Mouse (Mus musculus) forebrain, embryonic 12.5 days (tissue): Measurements from ENCODE around the gene Ebf1. TPM values are rescaled to one million over a fixed set of nuclear protein-coding genes. Genes with fewer than 3 reads are reported as not detected.

Experiments
- ATAC-seq: fragments of 200-750 bp; cut with Nextera tagmentation; 2 replicates; pipeline ENCODE4 v1.8.0; 2017; ENCODE audit warnings: moderate TSS enrichment; ENCODE audit not compliant: low FRiP score
- H3K27ac ChIP-seq: fragments of 300-500 bp; sonication (generic); 2 replicates; pipeline ENCODE4 v1.5.1; 2016; ENCODE audit warnings: mild to moderate bottlenecking
- H3K27me3 ChIP-seq: fragments of 300-500 bp; sonication (generic); 2 replicates; pipeline ENCODE4 v1.6.1; 2016; ENCODE audit warnings: mild to moderate bottlenecking
- H3K36me3 ChIP-seq: fragments of 300-500 bp; sonication (generic); replicated peaks from 2 replicates; pipeline ENCODE4 v1.6.1; 2016; ENCODE audit warnings: mild to moderate bottlenecking
- H3K4me1 ChIP-seq: fragments of 300-500 bp; sonication (generic); 2 replicates; pipeline ENCODE4 v1.6.1; 2016
- H3K4me2 ChIP-seq: fragments of 300-500 bp; sonication (generic); 2 replicates; pipeline ENCODE4 v1.6.1; 2016; ENCODE audit warnings: mild to moderate bottlenecking, moderate library complexity
- H3K4me3 ChIP-seq: fragments of 300-500 bp; sonication (generic); replicated peaks from 2 replicates; pipeline ENCODE4 v1.5.1; 2016; ENCODE audit warnings: mild to moderate bottlenecking
- H3K9ac ChIP-seq: fragments of 300-500 bp; sonication (generic); 2 replicates; pipeline ENCODE4 v1.6.1; 2016; ENCODE audit warnings: mild to moderate bottlenecking
- H3K9me3 ChIP-seq: fragments of 300-500 bp; sonication (generic); 2 replicates; pipeline ENCODE4 v1.6.1; 2016
- WGBS: fragments of 180-500 bp; shearing (Covaris S2); methylation state at CpG from one replicate; pipeline ENCODE4 v1.1.7; 2016; 5-methylcytosine and 5-hydroxymethylcytosine counted together
- polyA plus RNA-seq: library from polyadenylated mRNA; unstranded; fragments of >200 nt; fragmentation: Nextera tagmentation; extraction: Ambion mirVana; gene quantifications from 2 replicates; pipeline ENCODE4 v1.2.1, GENCODE M21; 2016

Ebf1 gene
- polyA plus RNA-seq, 1 experiment from 2014 or later = 26.8 TPM

- Histone ChIP-seq H3K27ac (0 out of 2 replicates have a peak overlapping the region, but pooled peaks have one; percentile 46), H3K9ac (no peak overlapping the region), H3K27me3 (0 out of 2 replicates have a peak, but pooled peaks cover 3% of the 10 kb centered on the region), H3K4me3 (no peak overlapping the region), H3K9me3 (no peaks in the 10 kb centered on the region), H3K36me3 (no peaks in the 10 kb centered on the region), H3K4me2 (no peak overlapping the region), H3K4me1 (peaks cover 14% of the 10 kb centered on the region)
- no peak for ATAC-seq
- 77% methylated on average over 7 of the region's 7 CpGs for WGBS
Observed at GRCm38 (mm10) chr11:44887691-44888090, 270.6 kb downstream of the Ebf1 start.

DNA sequence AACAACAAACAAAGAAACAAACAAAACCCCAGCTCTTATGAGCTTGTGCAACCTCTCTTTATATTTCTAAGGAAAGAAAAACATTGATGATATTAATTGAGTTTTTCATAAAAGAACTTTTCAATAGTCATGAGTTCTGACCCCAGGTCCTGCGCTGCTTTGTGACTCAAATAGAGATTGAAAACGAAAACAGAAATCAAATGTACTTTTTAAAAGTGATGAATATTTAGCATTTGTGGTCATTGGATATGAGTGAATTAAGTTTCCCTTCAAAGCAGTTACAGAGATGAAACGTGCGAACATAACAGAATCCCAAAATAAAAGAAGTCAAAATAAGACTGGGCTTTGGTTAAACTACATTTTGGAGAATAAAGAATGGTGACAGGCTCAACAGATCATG is 271.3 kb downstream of the Ebf1 start:
- Histone ChIP-seq H3K27ac (no peak overlapping the region), H3K4me3 (no peak overlapping the region), H3K9me3 (no peaks in the 10 kb centered on the region), H3K9ac (no peak overlapping the region), H3K4me2 (no peak overlapping the region), H3K36me3 (no peaks in the 10 kb centered on the region), H3K27me3 (0 out of 2 replicates have a peak, but pooled peaks cover 3% of the 10 kb centered on the region), H3K4me1 (peaks cover 17% of the 10 kb centered on the region)
- no peak for ATAC-seq
- WGBS = 86% methylated on average over 4 of the region's 4 CpGs

DNA sequence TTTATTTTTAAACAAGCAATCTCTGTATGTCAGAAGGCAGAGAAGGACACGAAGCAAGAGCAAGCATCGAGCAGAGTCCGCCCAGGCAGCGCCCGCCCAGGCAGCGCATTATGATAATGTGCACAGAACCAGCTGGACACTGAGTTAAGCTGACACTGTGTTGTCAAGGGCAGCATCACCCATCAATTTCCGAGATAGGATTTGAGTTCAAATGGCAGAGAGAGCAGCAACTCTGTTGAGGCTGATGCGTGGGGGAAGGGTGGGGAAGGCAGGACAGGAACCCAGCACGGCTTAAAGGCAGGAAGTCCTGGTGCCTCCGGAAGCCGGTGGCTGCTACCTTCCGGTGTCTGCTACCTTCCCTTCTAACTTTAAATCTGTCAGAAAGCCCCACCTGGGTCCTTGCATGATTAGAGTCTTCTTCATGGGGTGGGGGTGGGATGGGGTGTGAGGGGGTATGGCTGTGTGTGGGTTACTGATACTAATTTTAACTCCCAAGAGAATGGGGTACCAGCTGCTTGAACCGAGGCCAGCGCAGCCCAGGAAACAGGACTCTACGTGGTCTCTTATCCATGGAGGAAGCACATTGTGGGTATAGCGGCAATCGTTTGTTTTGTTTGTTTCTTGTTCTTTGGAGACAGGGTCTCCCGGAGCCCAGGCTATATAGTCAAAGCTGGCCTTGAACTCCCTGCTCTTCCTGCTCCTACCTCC is 275.9 kb downstream of the Ebf1 start:
- Histone ChIP-seq H3K9ac (no peak overlapping the region), H3K4me3 (no peak overlapping the region), H3K36me3 (no peaks in the 10 kb centered on the region), H3K4me1 (peaks cover 26% of the 10 kb centered on the region), H3K9me3 (no peaks in the 10 kb centered on the region), H3K27ac (no peak overlapping the region), H3K27me3 (peaks cover 5% of the 10 kb centered on the region; the same call in 1 of the 2 replicates), H3K4me2 (no peak overlapping the region)
- ATAC-seq = peak; percentile 58
- 70% methylated on average over 18 of the region's 18 CpGs for WGBS

- Histone ChIP-seq H3K4me2 (no peak overlapping the region), H3K9ac (no peak overlapping the region), H3K27ac (no peak overlapping the region), H3K4me3 (no peak overlapping the region), H3K36me3 (no peaks in the 10 kb centered on the region), H3K9me3 (no peaks in the 10 kb centered on the region), H3K4me1 (peaks cover 28% of the 10 kb centered on the region), H3K27me3 (peaks cover 5% of the 10 kb centered on the region; the same call in 1 of the 2 replicates)
- ATAC-seq = no peak
Observed at GRCm38 (mm10) chr11:44893986-44894385, 276.9 kb downstream of the Ebf1 start.

- H3K9me3 ChIP-seq = no peaks in the 10 kb centered on the region
- H3K27me3 ChIP-seq = peaks cover 5% of the 10 kb centered on the region; the same call in 1 of the 2 replicates
- H3K4me2 ChIP-seq = no peak overlapping the region
- no peak overlapping the region for H3K4me3 ChIP-seq
- H3K36me3 ChIP-seq = no peaks in the 10 kb centered on the region
- H3K9ac ChIP-seq = no peak overlapping the region
- ATAC-seq = no peak
- peaks cover 34% of the 10 kb centered on the region for H3K4me1 ChIP-seq
- WGBS = 87% methylated on average over 4 of the region's 4 CpGs
- H3K27ac ChIP-seq = no peak overlapping the region
Observed at GRCm38 (mm10) chr11:44894798-44895197, 277.7 kb downstream of the Ebf1 start.

DNA sequence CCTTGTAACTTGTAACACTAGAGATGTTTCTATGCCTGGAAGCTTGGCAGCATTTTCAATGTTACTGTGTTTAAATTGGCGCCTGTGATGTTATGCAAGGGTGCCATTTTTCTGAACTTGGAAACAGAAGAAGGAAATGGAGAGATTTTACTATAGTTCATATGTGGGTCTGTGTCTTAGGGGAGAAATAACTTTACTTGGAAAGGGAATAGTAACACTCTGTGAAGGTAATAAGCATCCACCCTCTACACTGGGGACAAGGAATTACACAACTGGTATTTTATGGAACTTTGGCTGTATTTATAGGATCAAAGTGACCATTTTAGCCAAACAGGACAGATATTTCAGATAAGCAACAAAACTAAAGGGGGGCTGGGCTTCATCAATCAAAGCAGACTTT is 278.8 kb downstream of the Ebf1 start:
- ATAC-seq = no peak
- Histone ChIP-seq H3K4me3 (no peak overlapping the region), H3K9me3 (no peaks in the 10 kb centered on the region), H3K4me2 (no peak overlapping the region), H3K36me3 (no peaks in the 10 kb centered on the region), H3K27ac (no peak overlapping the region), H3K27me3 (peaks cover 5% of the 10 kb centered on the region; the same call in 1 of the 2 replicates), H3K4me1 (peaks cover 45% of the 10 kb centered on the region), H3K9ac (no peak overlapping the region)
- WGBS = 95% methylated on average over 1 of the region's 1 CpGs

- Histone ChIP-seq H3K36me3 (no peaks in the 10 kb centered on the region), H3K27me3 (peaks cover 11% of the 10 kb centered on the region), H3K9me3 (no peaks in the 10 kb centered on the region), H3K4me3 (no peak overlapping the region), H3K4me1 (peaks cover 46% of the 10 kb centered on the region), H3K4me2 (no peak overlapping the region), H3K9ac (no peak overlapping the region), H3K27ac (no peak overlapping the region)
- WGBS = 86% methylated on average over 10 of the region's 10 CpGs
- no peak for ATAC-seq
Observed at GRCm38 (mm10) chr11:44897140-44897665, 280.1 kb downstream of the Ebf1 start.

DNA sequence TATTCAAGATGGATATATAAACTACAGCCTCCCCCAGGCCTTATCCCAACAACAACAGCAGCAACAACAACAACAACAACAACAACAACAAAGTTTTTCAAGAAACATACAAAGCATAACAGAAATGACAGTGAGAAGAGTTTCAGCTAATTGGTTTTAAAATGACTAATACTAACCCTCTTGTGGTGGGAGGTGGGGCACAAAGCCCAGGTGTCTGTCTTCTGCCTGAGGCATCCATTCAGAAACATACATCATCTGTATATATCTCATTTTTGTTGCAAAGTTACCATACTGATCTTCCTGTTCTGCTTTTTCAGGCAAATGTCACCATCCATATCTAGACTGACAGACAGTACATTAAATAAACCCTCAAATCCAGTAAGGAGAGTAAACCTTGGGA is 282.4 kb downstream of the Ebf1 start:
- Histone ChIP-seq H3K9ac (no peak overlapping the region), H3K27me3 (peaks cover 17% of the 10 kb centered on the region), H3K27ac (peak overlapping the region; percentile 43; the same call in 1 of the 2 replicates), H3K4me2 (no peak overlapping the region), H3K36me3 (no peaks in the 10 kb centered on the region), H3K4me1 (peaks cover 55% of the 10 kb centered on the region), H3K4me3 (no peak overlapping the region), H3K9me3 (no peaks in the 10 kb centered on the region)
- no peak for ATAC-seq

GRCm38 (mm10) chr11:44899965-44900364 is 282.8 kb downstream of the Ebf1 start:
- peaks cover 17% of the 10 kb centered on the region for H3K27me3 ChIP-seq
- no peaks in the 10 kb centered on the region for H3K36me3 ChIP-seq
- peak overlapping the region; percentile 43; the same call in 1 of the 2 replicates for H3K27ac ChIP-seq
- no peaks in the 10 kb centered on the region for H3K9me3 ChIP-seq
- 46% methylated on average over 7 of the region's 7 CpGs for WGBS
- ATAC-seq = peak; percentile 46
- no peak overlapping the region for H3K9ac ChIP-seq
- H3K4me1 ChIP-seq = peaks cover 55% of the 10 kb centered on the region
- no peak overlapping the region for H3K4me3 ChIP-seq
- peak overlapping the region; percentile 13; the same call in 1 of the 2 replicates for H3K4me2 ChIP-seq

- Histone ChIP-seq H3K27ac (peak overlapping the region; percentile 56; the same call in 1 of the 2 replicates), H3K4me2 (peak overlapping the region; percentile 13), H3K4me1 (peaks cover 55% of the 10 kb centered on the region), H3K9ac (no peak overlapping the region), H3K9me3 (no peaks in the 10 kb centered on the region), H3K27me3 (peaks cover 17% of the 10 kb centered on the region), H3K4me3 (no peak overlapping the region), H3K36me3 (no peaks in the 10 kb centered on the region)
- 31% methylated on average over 7 of the region's 7 CpGs for WGBS
- peak; percentile 65 for ATAC-seq
Observed at GRCm38 (mm10) chr11:44900496-44900895, 283.4 kb downstream of the Ebf1 start.

- ATAC-seq = no peak
- H3K27ac ChIP-seq = no peak overlapping the region
- no peak overlapping the region for H3K9ac ChIP-seq
- WGBS = 77% methylated on average over 2 of the region's 2 CpGs
- peaks cover 52% of the 10 kb centered on the region for H3K4me1 ChIP-seq
- H3K27me3 ChIP-seq = peaks cover 16% of the 10 kb centered on the region
- no peak overlapping the region for H3K4me2 ChIP-seq
- no peaks in the 10 kb centered on the region for H3K9me3 ChIP-seq
- no peaks in the 10 kb centered on the region for H3K36me3 ChIP-seq
- H3K4me3 ChIP-seq = no peak overlapping the region
Observed at GRCm38 (mm10) chr11:44901715-44902114, 284.6 kb downstream of the Ebf1 start.

DNA sequence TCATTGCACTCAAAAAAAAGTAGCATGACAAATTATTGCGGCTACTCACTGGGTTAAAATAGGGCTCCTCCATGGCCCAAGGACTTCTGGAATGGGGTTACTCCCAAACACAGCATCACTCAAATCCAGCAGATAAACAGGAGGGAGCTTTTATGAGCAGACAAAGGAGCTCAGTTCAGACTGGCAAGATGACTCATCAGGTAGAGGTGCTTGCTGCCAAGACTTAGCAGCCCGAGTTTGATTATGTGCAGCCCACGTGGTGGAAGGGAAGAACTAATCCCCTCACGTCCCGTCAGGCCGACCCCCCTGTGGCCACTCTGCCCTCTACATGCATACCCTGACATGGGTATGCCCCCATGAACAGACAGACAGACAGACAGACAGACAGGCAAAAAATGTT is 285.0 kb downstream of the Ebf1 start:
- peaks cover 18% of the 10 kb centered on the region for H3K27me3 ChIP-seq
- peaks cover 49% of the 10 kb centered on the region for H3K4me1 ChIP-seq
- H3K4me2 ChIP-seq = no peak overlapping the region
- WGBS = 52% methylated on average over 6 of the region's 6 CpGs
- no peaks in the 10 kb centered on the region for H3K9me3 ChIP-seq
- no peaks in the 10 kb centered on the region for H3K36me3 ChIP-seq
- H3K27ac ChIP-seq = no peak overlapping the region
- H3K9ac ChIP-seq = no peak overlapping the region
- no peak for ATAC-seq
- no peak overlapping the region for H3K4me3 ChIP-seq

GRCm38 (mm10) chr11:44904121-44904520 is 287.0 kb downstream of the Ebf1 start:
- Histone ChIP-seq H3K9ac (no peak overlapping the region), H3K9me3 (no peaks in the 10 kb centered on the region), H3K4me2 (no peak overlapping the region), H3K4me1 (peaks cover 44% of the 10 kb centered on the region), H3K36me3 (no peaks in the 10 kb centered on the region), H3K27ac (peak overlapping the region; percentile 59; the same call in 1 of the 2 replicates), H3K4me3 (no peak overlapping the region), H3K27me3 (peaks cover 16% of the 10 kb centered on the region)
- WGBS = 26% methylated on average over 9 of the region's 9 CpGs
- ATAC-seq = 0 out of 2 replicates have a peak, but pooled peaks have one; percentile 34
